Mouse (Mus musculus) midbrain, embryonic 16.5 days (tissue): ENCODE results near the gene Gria3. TPM values are rescaled to one million over a fixed set of nuclear protein-coding genes. Genes with fewer than 3 reads are reported as not detected.

ENCODE experiments used
- ATAC-seq: fragments of 200-750 bp; cut with Nextera tagmentation; 2 replicates; pipeline ENCODE4 v1.8.0; 2017; ENCODE audit warnings: moderate TSS enrichment
- H3K27ac ChIP-seq: fragments of 300-500 bp; sonication (generic); 2 replicates; pipeline ENCODE4 v1.5.1; 2014; ENCODE audit warnings: mild to moderate bottlenecking, low read length, mixed read lengths
- H3K27me3 ChIP-seq: fragments of 300-500 bp; sonication (generic); 2 replicates; pipeline ENCODE4 v1.6.1; 2014; ENCODE audit warnings: low read depth, low read length, mixed read lengths; ENCODE audit not compliant: control insufficient read depth, insufficient read depth
- H3K36me3 ChIP-seq: fragments of 300-500 bp; sonication (generic); 2 replicates; pipeline ENCODE4 v1.6.1; 2014; ENCODE audit warnings: mild to moderate bottlenecking, low read length, moderate library complexity, mixed read lengths; ENCODE audit not compliant: control insufficient read depth, insufficient read depth
- H3K4me1 ChIP-seq: fragments of 300-500 bp; sonication (generic); 2 replicates; pipeline ENCODE4 v1.6.1; 2014; ENCODE audit warnings: mild to moderate bottlenecking, low read length, mixed read lengths; ENCODE audit not compliant: control insufficient read depth, insufficient read depth
- H3K4me2 ChIP-seq: fragments of 300-500 bp; sonication (generic); 2 replicates; pipeline ENCODE4 v1.6.1; 2014; ENCODE audit warnings: mild to moderate bottlenecking, low read length, mixed read lengths
- H3K4me3 ChIP-seq: fragments of 300-500 bp; sonication (generic); 2 replicates; pipeline ENCODE4 v1.5.1; 2014; ENCODE audit warnings: low read depth, mild to moderate bottlenecking, low read length, moderate library complexity, mixed read lengths
- H3K9ac ChIP-seq: fragments of 300-500 bp; sonication (generic); 2 replicates; pipeline ENCODE4 v1.6.1; 2014; ENCODE audit warnings: low read depth, low read length, mixed read lengths
- H3K9me3 ChIP-seq: fragments of 300-500 bp; sonication (generic); replicated peaks from 2 replicates; pipeline ENCODE4 v1.6.1; 2014; ENCODE audit warnings: mild to moderate bottlenecking, low read length, mixed read lengths; ENCODE audit not compliant: control insufficient read depth, poor library complexity, severe bottlenecking
- WGBS: fragments of 180-500 bp; shearing (Covaris S2); extraction: QIAGEN DNeasy Blood & Tissue Kit; methylation state at CpG from one replicate; pipeline ENCODE4 v1.1.7; 2014; 5-methylcytosine and 5-hydroxymethylcytosine counted together
- polyA plus RNA-seq: library from polyadenylated mRNA; unstranded; fragments of >200 nt; fragmentation: Nextera tagmentation; extraction: Ambion mirVana; gene quantifications from 2 replicates; pipeline ENCODE4 v1.2.1, GENCODE M21; 2015

Gria3 gene
- polyA plus RNA-seq, 1 experiment from 2014 or later: 20.7 TPM

DNA sequence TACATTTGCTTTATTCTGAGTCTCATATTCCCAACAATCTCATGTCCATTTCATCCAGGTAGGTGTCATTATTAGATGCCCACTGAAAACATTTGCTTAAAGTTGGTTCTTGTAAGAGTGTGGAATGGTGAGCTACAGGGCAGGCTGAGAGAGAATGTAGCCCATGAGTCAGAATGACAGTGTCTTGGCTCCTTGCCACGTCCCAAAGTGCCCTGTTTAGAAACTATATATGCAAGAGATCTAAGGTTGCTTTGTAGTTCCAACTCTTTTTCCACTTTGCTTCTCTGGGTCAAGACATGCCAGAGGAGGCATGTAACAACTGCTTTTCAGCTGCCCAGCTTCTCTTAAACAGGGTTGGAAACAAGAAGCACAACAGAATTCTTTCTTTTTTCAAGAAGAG is 9.1 kb downstream of the Gria3 start:
- H3K4me1 ChIP-seq: no peaks in the 10 kb centered on the region
- H3K27me3 ChIP-seq: no peaks in the 10 kb centered on the region
- H3K9me3 ChIP-seq: no peaks in the 10 kb centered on the region
- WGBS: 61% methylated on average over 1 of the region's 1 CpGs
- H3K9ac ChIP-seq: no peak overlapping the region
- no peak overlapping the region for H3K27ac ChIP-seq
- no peak overlapping the region for H3K4me2 ChIP-seq
- no peak overlapping the region for H3K4me3 ChIP-seq
- no peaks in the 10 kb centered on the region for H3K36me3 ChIP-seq
- no peak for ATAC-seq

DNA sequence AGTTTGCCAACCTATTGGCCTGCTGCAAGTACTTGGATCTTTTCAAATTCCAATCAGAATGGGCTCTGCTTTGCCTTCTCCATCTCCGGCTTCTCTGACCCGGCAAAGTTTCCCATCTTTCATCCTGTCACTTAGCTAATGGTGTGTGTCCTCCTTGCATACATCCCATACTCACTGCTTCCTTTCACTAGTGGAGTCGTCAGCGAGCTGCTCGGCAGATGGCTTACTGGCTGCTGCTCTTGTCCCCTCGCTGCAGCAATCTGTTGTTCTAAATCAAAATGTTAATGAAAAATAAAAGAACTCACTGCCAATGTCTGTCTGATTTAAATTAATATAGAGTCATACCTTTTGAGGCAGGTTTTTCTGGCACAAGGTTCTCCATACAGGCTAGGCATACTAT is 25.0 kb downstream of the Gria3 start:
- H3K4me1 ChIP-seq: no peaks in the 10 kb centered on the region
- ATAC-seq: no peak
- H3K9ac ChIP-seq: no peak overlapping the region
- no peak overlapping the region for H3K27ac ChIP-seq
- H3K4me3 ChIP-seq: no peak overlapping the region
- no peaks in the 10 kb centered on the region for H3K27me3 ChIP-seq
- no peaks in the 10 kb centered on the region for H3K9me3 ChIP-seq
- H3K36me3 ChIP-seq: no peaks in the 10 kb centered on the region
- H3K4me2 ChIP-seq: no peak overlapping the region
- WGBS: 61% methylated on average over 6 of the region's 6 CpGs

DNA sequence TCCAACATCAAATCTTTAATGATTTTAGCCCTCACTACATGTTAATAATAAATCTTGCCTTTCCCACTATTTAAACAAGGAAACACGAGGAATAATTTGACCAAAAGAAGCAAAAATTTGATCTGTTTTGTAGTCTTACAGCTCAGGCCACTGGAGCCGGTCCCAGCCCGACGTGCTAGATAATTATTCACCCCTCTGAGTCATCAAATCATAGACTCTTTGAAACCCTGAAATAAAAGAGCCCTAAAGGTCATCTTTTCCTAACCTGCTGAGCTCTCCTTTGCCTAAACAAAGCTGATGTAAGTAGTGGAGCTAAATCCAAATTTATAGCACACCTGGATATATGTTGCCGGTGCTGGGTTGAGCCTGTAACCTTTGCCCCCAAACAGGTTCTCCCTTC is 27.4 kb downstream of the Gria3 start:
- no peaks in the 10 kb centered on the region for H3K9me3 ChIP-seq
- no peak overlapping the region for H3K27ac ChIP-seq
- H3K4me3 ChIP-seq: no peak overlapping the region
- H3K27me3 ChIP-seq: no peaks in the 10 kb centered on the region
- no peaks in the 10 kb centered on the region for H3K4me1 ChIP-seq
- 84% methylated on average over 5 of the region's 5 CpGs for WGBS
- no peaks in the 10 kb centered on the region for H3K36me3 ChIP-seq
- ATAC-seq: no peak
- no peak overlapping the region for H3K4me2 ChIP-seq
- no peak overlapping the region for H3K9ac ChIP-seq

- H3K27ac ChIP-seq: no peak overlapping the region
- no peak for ATAC-seq
- no peaks in the 10 kb centered on the region for H3K4me1 ChIP-seq
- WGBS: 50% methylated on average over 1 of the region's 1 CpGs
- H3K4me3 ChIP-seq: no peak overlapping the region
- no peak overlapping the region for H3K9ac ChIP-seq
- H3K27me3 ChIP-seq: no peaks in the 10 kb centered on the region
- no peaks in the 10 kb centered on the region for H3K36me3 ChIP-seq
- H3K4me2 ChIP-seq: no peak overlapping the region
- H3K9me3 ChIP-seq: no peaks in the 10 kb centered on the region
These were observed 34.9 kb downstream of the Gria3 start for GRCm38 (mm10) chrX:41435541-41435940.

- H3K4me3 ChIP-seq: no peak overlapping the region
- H3K27me3 ChIP-seq: no peaks in the 10 kb centered on the region
- no peak overlapping the region for H3K9ac ChIP-seq
- no peaks in the 10 kb centered on the region for H3K9me3 ChIP-seq
- H3K36me3 ChIP-seq: no peaks in the 10 kb centered on the region
- H3K4me1 ChIP-seq: no peaks in the 10 kb centered on the region
- WGBS: 82% methylated on average over 5 of the region's 5 CpGs
- no peak for ATAC-seq
- no peak overlapping the region for H3K4me2 ChIP-seq
- no peak overlapping the region for H3K27ac ChIP-seq
These were observed 38.2 kb downstream of the Gria3 start for GRCm38 (mm10) chrX:41438841-41439240.

- WGBS: 59% methylated on average over 1 of the region's 1 CpGs
- no peak overlapping the region for H3K27ac ChIP-seq
- no peaks in the 10 kb centered on the region for H3K27me3 ChIP-seq
- no peaks in the 10 kb centered on the region for H3K4me1 ChIP-seq
- no peaks in the 10 kb centered on the region for H3K36me3 ChIP-seq
- ATAC-seq: no peak
- no peak overlapping the region for H3K4me2 ChIP-seq
- no peak overlapping the region for H3K9ac ChIP-seq
- no peak overlapping the region for H3K4me3 ChIP-seq
- H3K9me3 ChIP-seq: no peaks in the 10 kb centered on the region
These were observed 48.2 kb downstream of the Gria3 start for GRCm38 (mm10) chrX:41448876-41449275.

- Histone ChIP-seq H3K27me3 (no peaks in the 10 kb centered on the region), H3K36me3 (no peaks in the 10 kb centered on the region), H3K4me1 (no peaks in the 10 kb centered on the region), H3K9me3 (no peaks in the 10 kb centered on the region), H3K27ac (no peak overlapping the region), H3K9ac (no peak overlapping the region), H3K4me2 (no peak overlapping the region), H3K4me3 (no peak overlapping the region)
- ATAC-seq: no peak
- WGBS: 80% methylated on average over 2 of the region's 2 CpGs
These were observed 76.8 kb downstream of the Gria3 start for GRCm38 (mm10) chrX:41477486-41477885.

DNA sequence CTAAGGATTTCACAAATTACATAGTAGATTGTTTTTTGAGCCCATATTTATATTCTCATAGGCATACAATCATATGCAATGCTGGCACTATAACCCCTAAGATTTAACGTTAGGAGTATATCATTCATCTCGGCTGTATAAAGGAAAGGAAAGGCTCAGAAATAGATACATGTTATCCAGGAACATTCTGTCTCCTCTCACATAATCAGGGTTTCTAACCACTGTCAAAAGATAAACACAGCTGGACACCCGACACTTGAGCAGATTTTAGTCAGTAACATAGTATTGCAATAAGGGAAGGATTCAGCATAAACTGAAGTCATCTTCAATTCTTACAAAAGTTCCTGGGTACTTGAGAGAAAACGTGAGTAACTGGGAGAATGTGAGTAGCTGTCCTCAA is 95.9 kb downstream of the Gria3 start:
- no peak overlapping the region for H3K4me2 ChIP-seq
- H3K9me3 ChIP-seq: no peaks in the 10 kb centered on the region
- H3K27ac ChIP-seq: no peak overlapping the region
- WGBS: 86% methylated on average over 4 of the region's 4 CpGs
- no peaks in the 10 kb centered on the region for H3K27me3 ChIP-seq
- H3K4me1 ChIP-seq: no peaks in the 10 kb centered on the region; the same call in 1 of the 2 replicates
- H3K36me3 ChIP-seq: no peaks in the 10 kb centered on the region
- no peak overlapping the region for H3K4me3 ChIP-seq
- H3K9ac ChIP-seq: no peak overlapping the region
- ATAC-seq: no peak

- Histone ChIP-seq H3K9me3 (no peaks in the 10 kb centered on the region), H3K4me1 (no peaks in the 10 kb centered on the region), H3K4me3 (no peak overlapping the region), H3K27ac (no peak overlapping the region), H3K27me3 (no peaks in the 10 kb centered on the region), H3K36me3 (no peaks in the 10 kb centered on the region), H3K9ac (no peak overlapping the region), H3K4me2 (no peak overlapping the region)
- ATAC-seq: no peak; the same call in 1 of the 2 replicates
- WGBS: 47% methylated on average over 3 of the region's 3 CpGs
These were observed 104.7 kb downstream of the Gria3 start for GRCm38 (mm10) chrX:41505371-41505770.

DNA sequence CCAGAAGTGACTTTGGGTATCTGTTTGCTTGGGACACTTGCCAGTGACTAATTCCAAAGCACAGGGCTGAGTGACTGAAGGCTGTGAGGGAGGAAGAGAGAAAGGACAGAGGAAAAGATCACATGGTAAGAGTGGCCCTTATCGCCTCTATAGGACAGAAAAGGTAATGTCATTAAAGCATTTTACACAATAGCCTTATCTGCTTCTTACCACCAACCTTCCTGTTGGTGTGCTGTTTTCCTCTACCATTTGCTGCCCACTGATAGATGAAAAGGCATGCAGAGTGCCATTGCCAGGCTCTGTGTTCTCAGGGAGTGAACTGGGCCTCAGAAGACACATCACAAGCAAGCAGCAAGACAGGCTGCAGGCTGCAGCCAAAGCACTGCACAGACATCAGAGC is 107.3 kb downstream of the Gria3 start:
- no peak overlapping the region for H3K4me3 ChIP-seq
- no peaks in the 10 kb centered on the region for H3K27me3 ChIP-seq
- no peaks in the 10 kb centered on the region for H3K4me1 ChIP-seq
- H3K36me3 ChIP-seq: no peaks in the 10 kb centered on the region
- ATAC-seq: no peak
- H3K4me2 ChIP-seq: no peak overlapping the region
- H3K27ac ChIP-seq: no peak overlapping the region
- no peaks in the 10 kb centered on the region for H3K9me3 ChIP-seq
- no peak overlapping the region for H3K9ac ChIP-seq
- WGBS: 90% methylated on average over 1 of the region's 1 CpGs
